Mouse (Mus musculus) embryonic fibroblast, embryonic 13.5 days (primary cell): ENCODE results near the gene Hivep2. TPM values are rescaled to one million over a fixed set of nuclear protein-coding genes. Genes with fewer than 3 reads are reported as not detected.

Experiments
- H3K27ac ChIP-seq: 2 replicates; pipeline ENCODE4 v1.5.1; 2012; ENCODE audit warnings: low read length, control low read depth, inconsistent platforms; ENCODE audit not compliant: insufficient read depth
- H3K4me1 ChIP-seq: 2 replicates; pipeline ENCODE4 v1.6.1; 2011; ENCODE audit warnings: low read length; ENCODE audit not compliant: control insufficient read depth, insufficient read depth
- H3K4me3 ChIP-seq: 2 replicates; pipeline ENCODE4 v1.5.1; 2011; ENCODE audit warnings: mild to moderate bottlenecking, control low read depth, low read length; ENCODE audit not compliant: insufficient read depth
- CTCF ChIP-seq: IDR thresholded peaks from 2 replicates; pipeline ENCODE4 v1.5.1; 2011; ENCODE audit warnings: mild to moderate bottlenecking, control low read depth, low read length, moderate library complexity, borderline replicate concordance; ENCODE audit not compliant: insufficient read depth
- POLR2A ChIP-seq: IDR thresholded peaks from 2 replicates; pipeline ENCODE4 v1.6.1; 2011; ENCODE audit warnings: low read depth, mild to moderate bottlenecking, control low read depth, low read length, moderate library complexity
- polyA plus RNA-seq: library from polyadenylated mRNA; stranded (reverse); fragments of >200 nt; gene quantifications from 2 replicates; pipeline ENCODE4 v1.2.4, GENCODE M21; 2011; ENCODE audit warnings: low read depth; ENCODE audit not compliant: missing spikeins, insufficient read length

Hivep2 gene
- polyA plus RNA-seq, 1 experiment = 25.6 TPM

DNA sequence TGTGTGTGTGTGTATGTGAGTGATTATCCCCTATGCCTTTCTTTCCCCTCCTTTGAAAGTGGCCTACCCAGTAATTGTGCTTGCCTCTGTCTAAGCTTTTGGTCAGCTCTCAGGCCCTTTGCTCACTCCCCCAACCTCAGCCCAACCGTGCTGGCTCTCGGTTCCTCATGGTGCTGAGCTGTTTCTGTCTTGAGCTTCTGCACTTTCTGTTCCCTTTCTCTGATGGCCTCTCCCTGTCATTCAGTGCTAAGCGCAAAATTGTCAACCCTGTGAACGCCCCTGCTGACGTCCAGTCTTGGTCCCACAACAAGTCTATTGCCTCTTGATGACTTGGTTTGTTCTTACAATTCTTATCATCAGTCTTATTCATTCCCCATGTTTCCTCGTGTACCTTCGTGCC, 19.4 kb upstream of the Hivep2 start:
- H3K27ac ChIP-seq = no peak overlapping the region
- no peaks in the 10 kb centered on the region for H3K4me1 ChIP-seq
- no peak for TF ChIP-seq POLR2A
- TF ChIP-seq CTCF = no peak
- H3K4me3 ChIP-seq = no peak overlapping the region

DNA sequence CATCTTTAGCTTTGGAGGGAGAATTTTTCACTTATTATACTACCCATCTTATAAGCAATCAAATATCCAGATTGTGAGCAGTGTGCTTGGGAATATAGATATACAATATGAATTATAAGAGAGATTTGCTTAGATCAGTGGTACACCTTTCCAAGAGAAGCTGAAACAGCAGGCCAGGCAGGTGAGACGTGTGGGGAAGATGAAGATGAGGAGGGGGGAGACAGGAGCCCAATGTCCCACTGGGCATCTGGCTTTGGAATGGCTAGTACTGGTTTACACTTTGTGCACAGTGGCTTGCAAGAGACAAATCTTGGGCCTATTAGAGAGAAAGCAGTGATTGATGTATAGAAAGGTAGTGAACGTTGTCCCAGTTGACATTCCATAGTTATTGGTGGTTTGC, 2.9 kb upstream of the Hivep2 start:
- TF ChIP-seq CTCF (no peak), POLR2A (no peak)
- no peak overlapping the region for H3K4me3 ChIP-seq
- H3K4me1 ChIP-seq = no peaks in the 10 kb centered on the region
- no peak overlapping the region for H3K27ac ChIP-seq

- no peak for TF ChIP-seq POLR2A
- no peak for TF ChIP-seq CTCF
- H3K4me3 ChIP-seq = peak overlapping the region; percentile 59
- peak overlapping the region; percentile 12; the same call in 1 of the 2 replicates for H3K27ac ChIP-seq
- H3K4me1 ChIP-seq = no peaks in the 10 kb centered on the region
Observed at GRCm38 (mm10) chr10:13963908-13964500, 1.9 kb upstream of the Hivep2 start.

DNA sequence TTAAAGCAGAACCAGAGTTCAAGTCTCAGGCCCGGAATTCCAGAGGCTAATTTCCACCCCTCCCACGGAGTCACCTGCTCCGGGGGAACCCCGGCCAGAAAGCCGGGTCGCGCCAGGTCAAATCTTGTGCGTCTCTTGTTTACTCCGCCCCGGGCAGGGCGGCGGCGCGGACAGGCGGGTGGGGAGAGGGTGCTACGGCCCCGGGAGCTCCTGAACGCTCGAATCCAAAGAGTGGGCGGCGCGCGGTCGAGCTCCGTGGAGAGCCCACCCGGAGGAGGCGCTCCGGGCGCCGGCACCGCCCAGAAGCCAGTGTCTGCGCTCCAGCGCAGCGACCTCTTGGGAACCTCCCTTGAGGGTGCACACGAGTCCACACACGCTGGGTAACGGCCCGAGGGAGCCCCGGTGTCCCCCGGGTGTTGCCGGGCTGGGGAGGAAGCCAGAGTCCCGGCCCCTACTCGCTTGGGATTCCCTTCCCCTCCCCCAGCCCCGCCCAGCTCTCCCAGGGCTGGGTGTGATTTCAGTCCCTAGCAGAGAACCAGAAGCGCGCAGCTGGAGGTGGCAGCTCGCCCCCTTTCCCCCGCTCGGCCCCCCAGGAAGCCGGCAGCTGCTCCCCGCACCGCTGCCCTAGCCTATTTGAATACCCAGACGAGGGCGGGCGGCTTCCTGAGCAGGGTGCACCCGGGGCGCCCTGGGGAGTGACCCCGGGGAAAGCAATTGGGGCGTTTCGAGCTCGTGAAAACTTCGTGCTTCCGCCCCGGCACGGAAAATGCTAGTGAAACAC, 1.2 kb upstream of the Hivep2 start:
- Histone ChIP-seq H3K4me3 (peak overlapping the region; percentile 59), H3K4me1 (no peaks in the 10 kb centered on the region; the same call in 1 of the 2 replicates), H3K27ac (peak overlapping the region; percentile 76)
- TF ChIP-seq CTCF (no peak), POLR2A (peak; percentile 66; the same call in 1 of the 2 replicates)

DNA sequence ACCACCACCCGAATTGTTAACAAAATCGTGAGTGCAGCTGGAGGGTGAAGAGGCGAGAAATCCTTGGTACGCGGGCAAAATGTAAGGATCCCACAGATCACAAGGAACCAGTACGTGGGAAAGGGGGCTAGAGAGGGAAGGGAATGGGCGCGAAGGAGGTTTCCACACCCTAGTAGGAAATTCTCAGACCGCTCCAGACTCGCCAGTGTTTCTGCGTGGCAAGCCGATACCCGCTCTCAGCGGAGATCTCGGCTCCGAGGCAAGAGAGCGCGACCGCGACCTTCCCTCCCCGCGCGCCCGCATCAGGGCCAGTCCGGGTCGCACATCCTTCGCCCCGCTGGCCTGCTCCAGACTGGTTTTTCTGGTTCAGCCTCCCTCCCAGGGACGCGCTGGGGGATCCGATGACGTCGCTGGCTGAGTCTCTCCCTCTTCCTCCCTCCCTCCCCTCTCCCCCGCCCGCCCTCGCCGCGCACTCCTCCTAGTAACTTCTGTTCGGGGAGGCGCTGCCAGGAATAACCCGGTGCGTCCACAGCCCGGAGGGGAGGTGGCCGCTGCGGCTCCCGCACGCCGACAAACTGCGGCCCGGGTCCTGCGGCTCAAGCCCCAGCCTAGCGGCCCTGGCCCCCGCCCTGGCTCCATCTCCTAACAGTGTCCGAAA, 430 bp upstream of the Hivep2 start:
- Histone ChIP-seq H3K4me3 (peak overlapping the region; percentile 84), H3K4me1 (no peaks in the 10 kb centered on the region; the same call in 1 of the 2 replicates), H3K27ac (peak overlapping the region; percentile 86)
- peak; percentile 89 for TF ChIP-seq POLR2A
- no peak for TF ChIP-seq CTCF

GRCm38 (mm10) chr10:13966830-13967450, 1.1 kb downstream of the Hivep2 start:
- TF ChIP-seq POLR2A (no peak; the same call in 1 of the 2 replicates), CTCF (no peak)
- peak overlapping the region; percentile 86 for H3K27ac ChIP-seq
- H3K4me3 ChIP-seq = peak overlapping the region; percentile 84
- H3K4me1 ChIP-seq = no peaks in the 10 kb centered on the region; the same call in 1 of the 2 replicates

DNA sequence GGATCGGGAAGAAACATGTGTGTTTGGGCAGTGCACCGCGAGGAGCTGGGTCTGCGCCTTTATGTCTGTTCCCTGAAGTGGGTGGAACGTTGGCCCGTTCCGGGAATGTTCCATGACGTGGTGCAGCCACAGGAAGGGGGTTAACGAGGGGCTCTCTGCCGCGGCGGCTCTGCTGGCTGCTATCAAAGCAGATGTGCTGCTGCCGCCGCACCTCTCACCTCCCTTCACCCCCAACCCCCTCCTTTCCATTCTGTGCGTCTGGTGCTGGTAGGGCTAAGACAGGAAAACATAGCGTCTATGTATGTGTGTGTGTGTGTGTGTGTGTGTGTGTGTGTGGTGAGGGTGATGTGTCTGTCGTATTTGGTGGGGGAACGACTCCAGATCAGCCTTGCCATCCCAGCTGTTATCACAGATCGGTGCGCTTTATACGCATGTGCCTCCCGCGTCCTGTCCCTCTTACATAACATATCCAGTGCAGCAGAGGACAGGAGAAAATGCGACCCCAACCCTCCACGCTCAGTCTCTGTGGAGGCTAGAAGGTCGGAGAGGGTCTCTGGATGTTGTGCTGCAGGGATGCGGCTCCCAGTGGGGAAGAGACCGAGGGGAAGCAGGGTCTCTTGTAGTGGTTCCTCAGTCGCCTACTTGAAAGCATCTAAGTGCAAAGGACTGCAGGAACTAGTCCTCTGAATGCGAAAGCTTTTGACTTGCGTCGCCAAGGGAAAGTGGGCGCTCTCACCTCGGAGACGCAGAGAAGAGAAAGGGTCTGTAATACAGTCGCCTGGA, 1.8 kb downstream of the Hivep2 start:
- Histone ChIP-seq H3K4me1 (no peaks in the 10 kb centered on the region; the same call in 1 of the 2 replicates), H3K4me3 (peak overlapping the region; percentile 84), H3K27ac (peak overlapping the region; percentile 55)
- TF ChIP-seq CTCF = no peak
- TF ChIP-seq POLR2A = peak; percentile 81

DNA sequence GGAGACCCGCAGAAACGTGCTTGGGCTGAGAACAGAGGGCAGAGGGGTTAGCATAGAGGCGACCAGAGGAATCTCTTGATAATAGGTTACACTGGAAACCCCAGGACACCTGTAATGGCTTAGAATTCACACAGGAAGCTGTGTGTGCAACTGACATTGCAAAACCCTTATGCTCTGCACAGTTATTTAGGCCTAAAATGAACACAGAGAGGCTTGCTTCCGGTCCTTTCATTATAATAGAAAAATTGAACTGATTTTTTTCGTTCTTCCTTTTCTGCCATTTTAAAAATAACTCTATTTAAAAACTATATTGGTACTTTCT, 2.3 kb downstream of the Hivep2 start:
- Histone ChIP-seq H3K4me1 (no peaks in the 10 kb centered on the region; the same call in 1 of the 2 replicates), H3K27ac (peak overlapping the region; percentile 55)
- TF ChIP-seq POLR2A = no peak
- TF ChIP-seq CTCF = no peak

DNA sequence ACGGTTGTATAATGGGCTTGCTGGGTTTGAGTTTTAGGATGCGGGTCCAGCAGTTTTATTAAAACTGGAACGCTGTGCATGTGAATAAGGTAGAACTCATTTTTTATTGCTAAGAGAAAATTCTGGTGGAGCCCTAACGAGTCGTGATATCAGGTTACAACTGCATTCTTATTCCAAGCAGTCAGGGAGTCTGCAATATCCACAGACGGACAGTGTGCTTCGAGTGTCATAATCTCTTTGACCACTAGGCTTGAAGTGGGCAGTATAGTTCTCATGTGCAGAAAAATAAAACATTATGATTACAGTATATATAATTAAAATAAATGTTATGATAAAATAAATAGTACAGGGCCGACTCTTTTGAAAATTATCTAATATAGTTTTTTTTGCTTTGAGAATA, 3.1 kb downstream of the Hivep2 start:
- Histone ChIP-seq H3K4me1 (no peaks in the 10 kb centered on the region; the same call in none of the 2 replicates), H3K27ac (no peak overlapping the region), H3K4me3 (no peak overlapping the region)
- no peak for TF ChIP-seq CTCF
- no peak for TF ChIP-seq POLR2A

More for the DNA sequence above, 2.3 kb downstream of the Hivep2 start:
- peak overlapping the region; percentile 84 for H3K4me3 ChIP-seq

DNA sequence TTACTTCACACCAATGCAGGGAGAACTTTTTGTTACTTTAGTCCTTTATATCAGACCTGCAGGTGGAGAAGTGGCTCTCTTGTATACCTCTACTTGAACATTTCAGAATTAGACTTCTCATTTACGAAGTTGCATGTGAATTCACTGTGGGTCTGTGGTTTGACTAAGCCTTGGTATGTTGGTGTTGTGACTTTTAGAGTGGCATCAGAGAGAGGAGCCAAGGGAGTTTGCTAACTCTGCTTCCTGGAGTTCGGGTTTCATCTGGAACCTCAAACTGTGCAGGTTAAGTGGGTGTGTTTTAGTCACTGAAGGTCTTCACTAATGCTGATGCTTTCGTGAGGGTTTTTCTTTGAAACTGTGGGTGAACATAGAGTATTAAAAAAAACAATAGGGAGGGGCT, 4.4 kb downstream of the Hivep2 start:
- H3K4me3 ChIP-seq = no peak overlapping the region
- TF ChIP-seq POLR2A (no peak), CTCF (no peak)
- H3K27ac ChIP-seq = no peak overlapping the region
- peaks cover 3% of the 10 kb centered on the region for H3K4me1 ChIP-seq
